Mouse (Mus musculus) kidney, embryonic 14.5 days (tissue): Measurements from ENCODE around the gene Guca1b. TPM values are rescaled to one million over a fixed set of nuclear protein-coding genes. Genes with fewer than 3 reads are reported as not detected.

Experiments used
- ATAC-seq: fragments of 200-750 bp; cut with Nextera tagmentation; 2 replicates; pipeline ENCODE4 v1.8.0; 2017; ENCODE audit warnings: moderate number of reproducible peaks, mild to moderate bottlenecking, moderate TSS enrichment, moderate library complexity; ENCODE audit not compliant: low FRiP score, low TSS enrichment
- H3K27ac ChIP-seq: fragments of 300-500 bp; sonication (generic); 2 replicates; pipeline ENCODE4 v1.5.1; 2014; ENCODE audit warnings: low read depth, mild to moderate bottlenecking, low read length, moderate library complexity, mixed read lengths
- H3K27me3 ChIP-seq: fragments of 300-500 bp; sonication (generic); 2 replicates; pipeline ENCODE4 v1.6.1; 2014; ENCODE audit warnings: mild to moderate bottlenecking, low read length; ENCODE audit not compliant: control insufficient read depth, insufficient read depth
- H3K36me3 ChIP-seq: fragments of 300-500 bp; sonication (generic); 2 replicates; pipeline ENCODE4 v1.6.1; 2014; ENCODE audit warnings: low read length, mixed read lengths; ENCODE audit not compliant: control insufficient read depth, insufficient read depth
- H3K4me1 ChIP-seq: fragments of 300-500 bp; sonication (generic); 2 replicates; pipeline ENCODE4 v1.6.1; 2014; ENCODE audit warnings: low read length, mixed read lengths; ENCODE audit not compliant: control insufficient read depth, insufficient read depth
- H3K4me2 ChIP-seq: fragments of 300-500 bp; sonication (generic); replicated peaks from 2 replicates; pipeline ENCODE4 v1.6.1; 2014; ENCODE audit warnings: low read depth, mild to moderate bottlenecking, low read length
- H3K4me3 ChIP-seq: fragments of 300-500 bp; sonication (generic); 2 replicates; pipeline ENCODE4 v1.5.1; 2014; ENCODE audit warnings: mild to moderate bottlenecking, low read length
- H3K9ac ChIP-seq: fragments of 300-500 bp; sonication (generic); 2 replicates; pipeline ENCODE4 v1.6.1; 2014; ENCODE audit warnings: low read depth, mild to moderate bottlenecking, low read length, moderate library complexity
- H3K9me3 ChIP-seq: fragments of 300-500 bp; sonication (generic); 2 replicates; pipeline ENCODE4 v1.6.1; 2016; ENCODE audit warnings: low read length; ENCODE audit not compliant: control insufficient read depth
- WGBS: fragments of 180-500 bp; shearing (Covaris S2); extraction: QIAGEN DNeasy Blood & Tissue Kit; methylation state at CpG from one replicate; pipeline ENCODE4 v1.1.7; 2014; 5-methylcytosine and 5-hydroxymethylcytosine counted together
- polyA plus RNA-seq: library from polyadenylated mRNA; unstranded; fragments of >200 nt; fragmentation: Nextera tagmentation; extraction: Ambion mirVana; gene quantifications from 2 replicates; pipeline ENCODE4 v1.2.1, GENCODE M21; 2014

Guca1b gene
- polyA plus RNA-seq, 1 experiment from 2014 or later: 0.46 TPM

DNA sequence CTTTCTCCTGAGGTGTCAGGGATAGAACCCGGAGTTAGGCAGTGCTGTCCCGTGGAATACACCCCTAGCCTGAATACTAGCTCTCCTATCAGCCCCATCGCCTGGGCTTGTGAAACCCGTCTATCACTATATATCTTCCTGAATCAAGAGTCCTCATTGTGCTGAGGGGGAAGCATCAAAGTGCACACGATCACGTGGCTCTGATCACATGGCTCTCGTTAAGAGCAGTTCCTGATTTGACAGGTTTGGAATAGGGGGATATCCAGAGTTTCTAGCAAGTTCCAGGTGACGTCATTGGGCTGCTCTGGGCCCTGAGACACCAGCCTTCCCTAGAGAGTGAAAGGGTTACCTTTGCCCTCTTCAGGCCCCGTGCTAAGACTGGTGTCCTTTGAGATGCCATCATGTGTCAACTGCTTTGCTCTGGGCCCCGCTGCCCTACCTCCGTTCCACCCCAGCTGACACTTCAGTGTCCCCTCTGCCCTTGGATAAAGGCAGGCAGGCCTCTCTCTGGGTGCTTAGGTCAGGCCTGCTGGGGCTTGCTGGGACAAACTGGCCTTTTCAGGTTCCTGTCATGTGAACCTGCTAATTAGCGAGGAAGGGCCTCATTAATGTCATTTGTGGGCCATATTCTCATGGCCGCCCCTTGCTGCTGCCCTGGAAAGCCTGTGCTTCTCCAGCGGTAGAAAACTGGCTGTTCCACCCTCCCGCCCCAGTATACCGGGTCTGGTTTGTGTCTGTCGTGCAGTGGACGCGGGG is 56.3 kb downstream of the Guca1b start:
- WGBS: 72% methylated on average over 19 of the region's 19 CpGs
- no peak overlapping the region for H3K9ac ChIP-seq
- no peaks in the 10 kb centered on the region for H3K9me3 ChIP-seq
- H3K27me3 ChIP-seq: peaks cover 13% of the 10 kb centered on the region
- H3K27ac ChIP-seq: no peak overlapping the region
- peaks cover 10% of the 10 kb centered on the region for H3K4me1 ChIP-seq
- H3K36me3 ChIP-seq: no peaks in the 10 kb centered on the region
- H3K4me2 ChIP-seq: no peak overlapping the region
- no peak overlapping the region for H3K4me3 ChIP-seq
- ATAC-seq: no peak

DNA sequence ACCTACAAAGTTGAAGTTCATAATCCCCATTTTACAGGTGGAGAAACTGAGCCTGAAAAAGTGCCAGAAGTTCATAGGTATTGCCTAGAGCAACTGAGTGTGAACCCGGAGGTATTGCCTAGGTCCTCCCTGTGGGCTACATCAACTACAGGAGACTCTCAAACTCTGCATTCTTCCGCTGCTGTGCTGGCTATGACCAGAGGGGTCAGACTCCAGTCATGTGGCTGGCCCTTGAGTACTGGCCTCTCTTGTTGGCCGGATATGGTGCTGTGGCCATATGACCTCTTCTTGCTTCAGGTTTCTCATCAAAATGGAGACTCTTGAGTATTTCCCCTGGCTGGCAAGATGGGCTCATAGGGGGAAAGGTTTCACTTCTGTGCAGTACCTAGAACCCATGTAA is 57.1 kb downstream of the Guca1b start:
- Histone ChIP-seq H3K9me3 (no peaks in the 10 kb centered on the region), H3K36me3 (no peaks in the 10 kb centered on the region), H3K27ac (no peak overlapping the region), H3K4me2 (no peak overlapping the region), H3K9ac (no peak overlapping the region), H3K4me3 (no peak overlapping the region), H3K27me3 (peaks cover 8% of the 10 kb centered on the region; the same call in 1 of the 2 replicates), H3K4me1 (peaks cover 9% of the 10 kb centered on the region)
- ATAC-seq: no peak
- 69% methylated on average over 3 of the region's 3 CpGs for WGBS

Other genes with a start within 250 kb of the Guca1b start
- gene Mrps10, start 16.5 kb upstream of the Guca1b start, polyA plus RNA-seq: 91.2 and 98.2 TPM in 2 replicates
- 2.4 and 2.8 TPM in 2 replicates for gene Guca1a, start 15.2 kb downstream of the Guca1b start, polyA plus RNA-seq
- 1.6 and 2.1 TPM in 2 replicates for gene AI661453, start 51.2 kb downstream of the Guca1b start, polyA plus RNA-seq
- 0.39 TPM in 1 of 2 replicates, not detected in the other for gene 1700001C19Rik, start 52.0 kb downstream of the Guca1b start, polyA plus RNA-seq
- 24.9 and 28.9 TPM in 2 replicates for gene Taf8, start 116.9 kb downstream of the Guca1b start, polyA plus RNA-seq
- 257 and 276 TPM in 2 replicates for gene Ccnd3, start 119.7 kb downstream of the Guca1b start, polyA plus RNA-seq
- gene Bysl, start 226.1 kb downstream of the Guca1b start, polyA plus RNA-seq: 19.5 and 24.4 TPM in 2 replicates
- 39.1 and 48.0 TPM in 2 replicates for gene Med20, start 226.2 kb downstream of the Guca1b start, polyA plus RNA-seq
- gene Gm20517, start 226.2 kb downstream of the Guca1b start, polyA plus RNA-seq: 1.6 and 4.2 TPM in 2 replicates
- gene Usp49, start 245.3 kb downstream of the Guca1b start, polyA plus RNA-seq: 6.6 and 8.1 TPM in 2 replicates